Mouse (Mus musculus): ENCODE results near the gene Krtap14. TPM values are rescaled to one million over a fixed set of nuclear protein-coding genes. Genes with fewer than 3 reads are reported as not detected.

Gene Krtap14
- polyA plus RNA-seq, 1 experiment = not detected

GRCm38 (mm10) chr16:88774106-88774505 lies 51.8 kb downstream of the Krtap14 start, which contains the start of gene 2310057N15Rik:
Gene 2310057N15Rik, minus strand, starts transcription at chr16:88774206.
- no peak within 1 kb of the TSS for H3K27ac ChIP-seq (ENCODE audit: control insufficient read depth, insufficient read depth, low read length)
- H3K27me3 ChIP-seq (ENCODE audit: control insufficient read depth, insufficient read depth, low read length) = no peaks in the 10 kb centered on the region
- TF ChIP-seq CTCF (IDR thresholded peaks at IDR 0.05; ENCODE audit: borderline replicate concordance, control insufficient read depth, extremely low read depth, insufficient read depth, low read length, poor library complexity) (no peak), POLR2A (IDR thresholded peaks at IDR 0.05; ENCODE audit: control insufficient read depth, extremely low read depth, insufficient read depth, low read length, poor library complexity) (no peak)
- WGBS = 89% methylated on average over 2 of the region's 2 CpGs
- H3K36me3 ChIP-seq (ENCODE audit: control insufficient read depth, insufficient read depth, low read length) = no peaks in the 10 kb centered on the region
- H3K4me1 ChIP-seq (replicated peaks; ENCODE audit: control insufficient read depth, insufficient read depth, low read length) = no peaks in the 10 kb centered on the region
- no peak within 1 kb of the TSS for H3K4me3 ChIP-seq (ENCODE audit: control insufficient read depth, insufficient read depth, low read length)
- no peak for DNase-seq

Other genes starting within 250 kb of the Krtap14 start
- gene Krtap24-1, start 213.9 kb downstream of the Krtap14 start, polyA plus RNA-seq (2012; rRNA removed) = not detected in 2 replicates
- gene 2310079G19Rik, start 198.5 kb downstream of the Krtap14 start, polyA plus RNA-seq (2012; rRNA removed) = 0.31 TPM in 1 of 2 replicates, not detected in the other
- not detected in 2 replicates for gene Krtap26-1, start 178.3 kb downstream of the Krtap14 start, polyA plus RNA-seq (2012; rRNA removed)
- not detected in 2 replicates for gene Krtap27-1, start 154.5 kb downstream of the Krtap14 start, polyA plus RNA-seq (2012; rRNA removed)
- gene 2310061N02Rik, start 118.2 kb downstream of the Krtap14 start, polyA plus RNA-seq (2012; rRNA removed) = not detected in 2 replicates
- gene Krtap13-1, start 97.3 kb downstream of the Krtap14 start, polyA plus RNA-seq (2012; rRNA removed) = not detected in 2 replicates
- not detected in 2 replicates for gene Krtap13, start 74.5 kb downstream of the Krtap14 start, polyA plus RNA-seq (2012; rRNA removed)
- gene 2310034C09Rik, start 67.3 kb downstream of the Krtap14 start, polyA plus RNA-seq (2012; rRNA removed) = not detected in 2 replicates
- gene 2310057N15Rik, start 51.9 kb downstream of the Krtap14 start, polyA plus RNA-seq (2012; rRNA removed) = not detected in 2 replicates
- not detected in 2 replicates for gene Gm5965, start 48.2 kb downstream of the Krtap14 start, polyA plus RNA-seq (2012; rRNA removed)
- gene Gm20741, start 13.9 kb downstream of the Krtap14 start, polyA plus RNA-seq (2012; rRNA removed) = not detected in 2 replicates
- not detected in 2 replicates for gene Krtap15, start 5.9 kb downstream of the Krtap14 start, polyA plus RNA-seq (2012; rRNA removed)
- not detected in 2 replicates for gene Krtap19-1, start 43.3 kb upstream of the Krtap14 start, polyA plus RNA-seq (2012; rRNA removed)
- not detected in 2 replicates for gene Krtap19-2, start 48.1 kb upstream of the Krtap14 start, polyA plus RNA-seq (2012; rRNA removed)
- not detected in 2 replicates for gene Krtap19-3, start 51.9 kb upstream of the Krtap14 start, polyA plus RNA-seq (2012; rRNA removed)
- not detected in 2 replicates for gene Krtap19-4, start 58.9 kb upstream of the Krtap14 start, polyA plus RNA-seq (2012; rRNA removed)
- gene Krtap19-5, start 70.3 kb upstream of the Krtap14 start, polyA plus RNA-seq (2012; rRNA removed) = not detected in 2 replicates
- not detected in 2 replicates for gene Krtap19-9b, start 106.1 kb upstream of the Krtap14 start, polyA plus RNA-seq (2012; rRNA removed)
- gene Krtap16-3, start 136.7 kb upstream of the Krtap14 start, polyA plus RNA-seq (2012; rRNA removed) = not detected in 2 replicates
- gene Krtap22-2, start 184.6 kb upstream of the Krtap14 start, polyA plus RNA-seq (2012; rRNA removed) = not detected in 2 replicates
- not detected in 2 replicates for gene Gm10229, start 189.1 kb upstream of the Krtap14 start, polyA plus RNA-seq (2012; rRNA removed)
- gene Krtap6-1, start 205.6 kb upstream of the Krtap14 start, polyA plus RNA-seq (2012; rRNA removed) = not detected in 2 replicates
- not detected in 2 replicates for gene Gm10228, start 215.3 kb upstream of the Krtap14 start, polyA plus RNA-seq (2012; rRNA removed)
- gene Krtap6-5, start 221.7 kb upstream of the Krtap14 start, polyA plus RNA-seq (2012; rRNA removed) = not detected in 2 replicates
- gene 1110025L11Rik, start 237.9 kb upstream of the Krtap14 start, polyA plus RNA-seq (2012; rRNA removed) = not detected in 2 replicates